Mouse (Mus musculus) heart, adult 2 months (tissue): ENCODE measurements around the gene Klhl31. TPM values are rescaled to one million over a fixed set of nuclear protein-coding genes. Genes with fewer than 3 reads are reported as not detected.

ENCODE experiments used
- DNase-seq, 2 experiments: peaks; one replicate each; pipeline ENCODE4 v3.0.0; 2021
- H3K27ac ChIP-seq: fragments of 200-600 bp; 2 replicates; pipeline ENCODE4 v1.8.1; 2022
- H3K27me3 ChIP-seq: fragments of 200-500 bp; 2 replicates; pipeline ENCODE4 v1.6.1; 2012; ENCODE audit warnings: mild to moderate bottlenecking, low read length, inconsistent platforms, mixed read lengths; ENCODE audit not compliant: control insufficient read depth, insufficient read depth
- H3K36me3 ChIP-seq: fragments of 200-500 bp; 2 replicates; pipeline ENCODE4 v1.6.1; 2012; ENCODE audit warnings: low read length, inconsistent platforms; ENCODE audit not compliant: control insufficient read depth, insufficient read depth
- H3K4me1 ChIP-seq: fragments of 200-500 bp; 2 replicates; pipeline ENCODE4 v1.6.1; 2011; ENCODE audit warnings: low read length; ENCODE audit not compliant: control insufficient read depth, insufficient read depth
- H3K4me3 ChIP-seq: fragments of 200-600 bp; 2 replicates; pipeline ENCODE4 v1.8.1; 2022
- H3K79me2 ChIP-seq: fragments of 200-500 bp; replicated peaks from 2 replicates; pipeline ENCODE4 v1.6.1; 2012; ENCODE audit warnings: mild to moderate bottlenecking, inconsistent platforms, low read length, moderate library complexity, mixed read lengths; ENCODE audit not compliant: control insufficient read depth, insufficient read depth
- H3K9ac ChIP-seq: fragments of 200-500 bp; 2 replicates; pipeline ENCODE4 v1.6.1; 2012; ENCODE audit warnings: low read depth, mild to moderate bottlenecking, control low read depth, inconsistent platforms, low read length, mixed read lengths
- CTCF ChIP-seq: fragments of 200-600 bp; IDR thresholded peaks from 2 replicates; pipeline ENCODE4 v1.8.1; 2022; ENCODE audit warnings: antibody characterized with exemption, mild to moderate bottlenecking, moderate library complexity
- EP300 ChIP-seq: fragments of 200-500 bp; IDR thresholded peaks from 2 replicates; pipeline ENCODE4 v1.6.1; 2011; ENCODE audit warnings: low read depth, low read length, control low read depth; ENCODE audit not compliant: insufficient read depth
- POLR2A ChIP-seq: fragments of 200-500 bp; IDR thresholded peaks from 2 replicates; pipeline ENCODE4 v1.6.1; 2011; ENCODE audit warnings: mild to moderate bottlenecking, low read depth, low read length, control low read depth; ENCODE audit not compliant: insufficient read depth
- WGBS: fragments of 180-500 bp; shearing (Covaris S2); methylation state at CpG from one replicate; pipeline ENCODE4 v1.1.7; 2018; 5-methylcytosine and 5-hydroxymethylcytosine counted together
- intact Hi-C: fragments of 180-260 bp; cut with DNase I; formaldehyde crosslinking; loops from one replicate; pipeline ENCODE4 v1.15.1; 2025
- polyA plus RNA-seq: library from polyadenylated mRNA; depleted of rRNA; stranded (reverse); fragments of >200 nt; gene quantifications from 2 replicates; pipeline ENCODE4 v1.2.3, GENCODE M21; 2012; rRNA removed
- total RNA-seq, 2 experiments: library from RNA; stranded (reverse); gene quantifications; 2 replicates each; pipeline ENCODE4 v1.2.3; 2021

The Klhl31 gene
- total and polyA plus RNA-seq, 3 experiments, result 22.4 to 122 (median 116) TPM

GRCm38 (mm10) chr9:77707433-77708139 is 71.3 kb downstream of the Klhl31 start:
- H3K27me3 ChIP-seq, result no peaks in the 10 kb centered on the region

DNA sequence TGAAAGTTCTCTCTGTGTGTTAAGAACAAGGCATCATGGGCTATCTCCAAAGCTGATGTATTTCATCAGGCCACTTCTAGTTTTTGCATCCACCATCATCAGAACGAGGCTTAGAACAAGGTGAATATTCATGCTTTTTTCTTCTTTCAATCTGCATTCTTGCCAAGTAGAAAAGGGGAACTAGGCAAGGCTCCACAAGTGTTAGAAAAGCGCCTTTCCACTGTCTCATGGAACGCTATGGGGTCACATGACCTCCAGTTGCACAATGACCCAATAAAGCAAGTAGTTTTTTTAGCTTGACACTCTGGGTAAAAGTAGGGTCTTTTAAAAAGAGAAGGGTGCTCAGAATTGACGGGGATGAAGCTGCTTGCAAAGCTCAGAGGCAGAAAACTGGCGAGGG is 72.7 kb downstream of the Klhl31 start:
- TF ChIP-seq POLR2A (no peak), EP300 (no peak), CTCF (no peak)
- H3K9ac ChIP-seq, result no peak overlapping the region
- WGBS, result 69% methylated on average over 5 of the region's 5 CpGs
- no peak overlapping the region for H3K27ac ChIP-seq
- H3K27me3 ChIP-seq, result no peaks in the 10 kb centered on the region
- H3K79me2 ChIP-seq, result no peaks in the 10 kb centered on the region
- no peaks in the 10 kb centered on the region for H3K4me1 ChIP-seq
- peak in 1 of 2 experiments; percentile 22 for DNase-seq
- no peaks in the 10 kb centered on the region for H3K36me3 ChIP-seq
- intact Hi-C loops, result no loop called here
- no peak overlapping the region for H3K4me3 ChIP-seq

More at GRCm38 (mm10) chr9:77707433-77708139, 71.3 kb downstream of the Klhl31 start:
- WGBS, result 80% methylated on average over 9 of the region's 9 CpGs
- TF ChIP-seq EP300, result no peak
- no peak for TF ChIP-seq POLR2A
- no peak for TF ChIP-seq CTCF
- Histone ChIP-seq H3K4me1 (no peaks in the 10 kb centered on the region), H3K9ac (no peak overlapping the region), H3K27ac (no peak overlapping the region), H3K79me2 (no peaks in the 10 kb centered on the region), H3K4me3 (no peak overlapping the region), H3K36me3 (no peaks in the 10 kb centered on the region)
- intact Hi-C loops, result no loop called here
- DNase-seq, result no peak

Other genes with a start within 250 kb of the Klhl31 start
- 10 to 100 TPM; 13.3 to 13.8 TPM for gene Lrrc1, start 91.6 kb upstream of the Klhl31 start, total RNA-seq
- gene Lrrc1, start 91.6 kb upstream of the Klhl31 start, polyA plus RNA-seq, result 21.5 and 26.6 TPM in 2 replicates
- gene Gclc, start 118.0 kb downstream of the Klhl31 start, total RNA-seq, result 10 to 100 TPM; 10.6 to 12.0 TPM
- gene Gclc, start 118.0 kb downstream of the Klhl31 start, polyA plus RNA-seq, result 6.6 and 9.3 TPM in 2 replicates